Mouse (Mus musculus): ENCODE measurements at regions not wholly inside any gene's neighbourhood (a gene's known extent, or its start where the extent isn't known, plus 50 kb on each side); places are given as distances from the start of the nearest gene placed in this dataset.

DNA sequence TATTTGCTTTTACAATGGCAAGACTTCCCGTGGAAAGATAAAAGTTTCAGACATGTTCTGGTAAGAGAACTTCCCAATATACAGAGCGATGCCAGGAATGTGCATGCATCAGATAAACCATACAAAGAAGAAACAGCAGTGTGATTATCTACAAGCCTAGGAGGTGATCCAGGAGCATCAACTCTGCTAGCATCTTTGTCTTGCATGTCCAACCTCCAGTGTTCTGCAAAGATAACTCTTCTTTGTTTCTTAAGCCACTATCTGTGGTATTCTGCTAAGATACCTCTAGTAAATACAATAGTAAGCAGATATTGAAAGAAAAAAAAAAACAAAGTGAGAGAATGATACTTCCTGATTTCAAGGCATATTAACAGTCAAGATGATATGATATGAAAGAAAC, 714.4 kb downstream of the Pdcd6ip start:
- TF ChIP-seq CTCF (conservative IDR thresholded peaks at IDR 0.05; ENCODE audit: insufficient read depth, insufficient read length, low read depth, low read length) = no peak
- no peak for TF ChIP-seq POLR2A (IDR thresholded peaks at IDR 0.05; ENCODE audit: low read depth, low read length)
- no peaks in the 10 kb centered on the region for H3K4me1 ChIP-seq (ENCODE audit: control insufficient read depth, insufficient read depth, low read length)
- 83% methylated on average over 2 of the region's 2 CpGs for whole genome bisulfite sequencing

DNA sequence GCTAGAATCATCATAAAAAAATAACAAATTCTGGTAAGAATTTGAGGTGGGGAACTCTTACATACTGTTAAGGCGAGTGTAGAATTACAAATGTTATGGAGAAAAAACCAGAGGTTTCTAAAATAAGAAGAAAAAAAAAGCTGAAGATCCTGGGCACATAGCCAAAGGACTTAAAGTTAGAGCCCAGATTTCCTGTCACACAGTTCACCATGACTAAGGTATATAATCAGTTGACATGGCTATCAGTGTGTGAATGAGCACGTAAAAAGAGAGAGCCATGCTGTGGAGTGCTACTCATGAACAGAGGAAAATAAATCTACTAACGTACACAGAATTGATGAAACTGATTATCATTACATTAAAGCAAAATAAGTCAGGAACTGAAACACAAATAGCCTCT, 715.1 kb downstream of the Pdcd6ip start:
- H3K4me1 ChIP-seq (ENCODE audit: control insufficient read depth, insufficient read depth, low read length) = no peaks in the 10 kb centered on the region
- no peak for TF ChIP-seq POLR2A (IDR thresholded peaks at IDR 0.05; ENCODE audit: low read depth, low read length)
- no peak for TF ChIP-seq CTCF (conservative IDR thresholded peaks at IDR 0.05; ENCODE audit: insufficient read depth, insufficient read length, low read depth, low read length)
- no peak for DNase-seq
- no peaks in the 10 kb centered on the region for H3K36me3 ChIP-seq (ENCODE audit: control insufficient read depth, insufficient read depth, low read length)
- no peaks in the 10 kb centered on the region for H3K27me3 ChIP-seq (replicated peaks; ENCODE audit: control insufficient read depth, insufficient read depth, low read length)
- H3K4me3 ChIP-seq (ENCODE audit: insufficient read depth, low read depth, low read length) = no peak overlapping the region
- 50% methylated on average over 3 of the region's 3 CpGs for WGBS
- no peak overlapping the region for H3K27ac ChIP-seq (ENCODE audit: insufficient read depth, low read depth, low read length)

More for the DNA sequence above, 714.4 kb downstream of the Pdcd6ip start:
- no peaks in the 10 kb centered on the region for H3K36me3 ChIP-seq (ENCODE audit: control insufficient read depth, insufficient read depth, low read length)
- no peak for DNase-seq
- H3K27ac ChIP-seq (ENCODE audit: insufficient read depth, low read depth, low read length) = no peak overlapping the region
- no peak overlapping the region for H3K4me3 ChIP-seq (ENCODE audit: insufficient read depth, low read depth, low read length)
- H3K27me3 ChIP-seq (replicated peaks; ENCODE audit: control insufficient read depth, insufficient read depth, low read length) = no peaks in the 10 kb centered on the region

DNA sequence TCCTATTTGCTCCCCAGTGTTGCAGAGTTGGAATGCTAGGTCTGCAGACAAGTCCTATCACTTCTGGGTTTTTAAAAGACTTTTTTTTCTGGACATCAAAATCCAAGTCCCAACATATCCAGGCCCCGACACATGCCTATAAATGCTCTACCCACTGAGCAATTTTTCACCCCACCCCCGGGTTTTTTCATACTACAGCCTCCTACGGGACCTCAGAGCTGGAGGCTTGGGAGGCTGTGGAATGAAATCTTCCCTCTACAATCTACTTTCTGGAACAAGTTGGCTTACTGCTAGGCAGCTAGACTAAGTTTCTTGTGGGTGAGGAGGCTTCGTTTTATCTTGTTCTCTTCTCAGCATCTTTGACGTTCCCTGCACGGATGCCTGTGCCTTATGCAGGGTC, 724.7 kb downstream of the Pdcd6ip start:
- Histone ChIP-seq H3K27me3 (replicated peaks; ENCODE audit: control insufficient read depth, insufficient read depth, low read length) (no peaks in the 10 kb centered on the region), H3K4me1 (ENCODE audit: control insufficient read depth, insufficient read depth, low read length) (no peaks in the 10 kb centered on the region), H3K4me3 (ENCODE audit: insufficient read depth, low read depth, low read length) (no peak overlapping the region), H3K27ac (ENCODE audit: insufficient read depth, low read depth, low read length) (no peak overlapping the region), H3K36me3 (ENCODE audit: control insufficient read depth, insufficient read depth, low read length) (no peaks in the 10 kb centered on the region)
- TF ChIP-seq CTCF (conservative IDR thresholded peaks at IDR 0.05; ENCODE audit: insufficient read depth, insufficient read length, low read depth, low read length) (no peak), POLR2A (IDR thresholded peaks at IDR 0.05; ENCODE audit: low read depth, low read length) (no peak)
- WGBS = 88% methylated on average over 6 of the region's 6 CpGs
- no peak for DNase-seq

GRCm38 (mm10) chr9:112951567-112951966, 715.8 kb upstream of the Arpp21 start:
- Histone ChIP-seq H3K27me3 (replicated peaks; ENCODE audit: control insufficient read depth, insufficient read depth, low read length) (no peaks in the 10 kb centered on the region), H3K4me3 (ENCODE audit: insufficient read depth, low read depth, low read length) (no peak overlapping the region), H3K36me3 (ENCODE audit: control insufficient read depth, insufficient read depth, low read length) (no peaks in the 10 kb centered on the region), H3K27ac (ENCODE audit: insufficient read depth, low read depth, low read length) (no peak overlapping the region), H3K4me1 (ENCODE audit: control insufficient read depth, insufficient read depth, low read length) (no peaks in the 10 kb centered on the region)
- WGBS = 88% methylated on average over 1 of the region's 1 CpGs
- TF ChIP-seq POLR2A (IDR thresholded peaks at IDR 0.05; ENCODE audit: low read depth, low read length) (no peak), CTCF (conservative IDR thresholded peaks at IDR 0.05; ENCODE audit: insufficient read depth, insufficient read length, low read depth, low read length) (no peak)
- DNase-seq = no peak

- Histone ChIP-seq H3K27ac (ENCODE audit: insufficient read depth, low read depth, low read length) (no peak overlapping the region), H3K27me3 (replicated peaks; ENCODE audit: control insufficient read depth, insufficient read depth, low read length) (no peaks in the 10 kb centered on the region), H3K4me1 (ENCODE audit: control insufficient read depth, insufficient read depth, low read length) (no peaks in the 10 kb centered on the region), H3K4me3 (ENCODE audit: insufficient read depth, low read depth, low read length) (no peak overlapping the region), H3K36me3 (ENCODE audit: control insufficient read depth, insufficient read depth, low read length) (no peaks in the 10 kb centered on the region)
- no peak for TF ChIP-seq POLR2A (IDR thresholded peaks at IDR 0.05; ENCODE audit: low read depth, low read length)
- DNase-seq = no peak
- WGBS = 70% methylated on average over 2 of the region's 2 CpGs
Measured at GRCm38 (mm10) chr9:112950056-112950455, 714.3 kb upstream of the Arpp21 start.

- peak; percentile 71 for DNase-seq
- no peak overlapping the region for H3K27ac ChIP-seq (ENCODE audit: insufficient read depth, low read depth, low read length)
- no peaks in the 10 kb centered on the region for H3K27me3 ChIP-seq (replicated peaks; ENCODE audit: control insufficient read depth, insufficient read depth, low read length)
- no peaks in the 10 kb centered on the region for H3K36me3 ChIP-seq (ENCODE audit: control insufficient read depth, insufficient read depth, low read length)
- H3K4me3 ChIP-seq (ENCODE audit: insufficient read depth, low read depth, low read length) = no peak overlapping the region
- H3K4me1 ChIP-seq (ENCODE audit: control insufficient read depth, insufficient read depth, low read length) = 0 out of 2 replicates have a peak, but pooled peaks cover 2% of the 10 kb centered on the region
- TF ChIP-seq POLR2A (IDR thresholded peaks at IDR 0.05; ENCODE audit: low read depth, low read length) (no peak), CTCF (conservative IDR thresholded peaks at IDR 0.05; ENCODE audit: insufficient read depth, insufficient read length, low read depth, low read length) (no peak)
Measured at GRCm38 (mm10) chr9:112938781-112939180, 703.0 kb upstream of the Arpp21 start.

DNA sequence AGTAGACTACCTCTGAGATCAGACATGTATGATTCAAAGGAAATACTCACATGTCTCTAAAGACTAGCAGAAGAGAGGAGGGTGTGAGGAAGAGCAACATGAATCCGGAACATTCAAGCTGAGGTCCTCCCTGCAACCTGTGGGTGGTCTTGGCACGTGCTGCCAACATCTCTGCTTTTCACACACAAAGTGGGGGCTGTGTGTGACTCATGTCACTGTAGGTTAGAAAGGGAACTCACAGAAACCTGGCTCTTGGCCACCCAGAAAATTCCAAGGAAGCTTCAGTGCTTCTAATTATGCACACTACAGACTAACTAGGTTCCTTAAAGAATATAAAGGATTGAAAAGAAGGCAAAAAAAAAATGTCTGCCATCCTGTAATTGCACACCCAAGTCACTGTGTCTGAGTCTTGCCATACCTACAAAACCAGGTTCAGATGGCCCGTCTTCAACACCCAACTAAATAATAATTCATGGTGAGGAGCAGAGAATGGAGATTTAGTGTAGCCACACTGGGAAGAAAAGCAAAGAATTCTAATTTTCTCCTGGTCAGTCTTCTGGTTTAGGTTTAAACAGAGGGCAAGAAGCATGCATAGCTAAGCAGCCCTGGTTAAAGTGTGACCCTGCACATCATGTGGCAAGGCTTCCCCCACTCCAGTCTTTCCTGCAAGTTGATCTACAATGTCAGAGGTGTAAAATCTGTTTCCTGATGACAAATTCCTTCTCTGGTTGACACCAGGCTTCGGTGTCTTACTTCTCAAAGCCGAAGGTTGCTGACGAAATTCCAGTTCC, 673.8 kb upstream of the Arpp21 start:
- Histone ChIP-seq H3K36me3 (ENCODE audit: control insufficient read depth, insufficient read depth, low read length) (no peaks in the 10 kb centered on the region), H3K4me1 (ENCODE audit: control insufficient read depth, insufficient read depth, low read length) (peaks cover 3% of the 10 kb centered on the region; the same call in 1 of the 2 replicates), H3K4me3 (ENCODE audit: insufficient read depth, low read depth, low read length) (no peak overlapping the region), H3K27me3 (replicated peaks; ENCODE audit: control insufficient read depth, insufficient read depth, low read length) (no peaks in the 10 kb centered on the region), H3K27ac (ENCODE audit: insufficient read depth, low read depth, low read length) (no peak overlapping the region)
- 35% methylated on average over 6 of the region's 6 CpGs for WGBS
- TF ChIP-seq POLR2A (IDR thresholded peaks at IDR 0.05; ENCODE audit: low read depth, low read length) (no peak), CTCF (conservative IDR thresholded peaks at IDR 0.05; ENCODE audit: insufficient read depth, insufficient read length, low read depth, low read length) (no peak)
- peak; percentile 49 for DNase-seq
